Mouse (Mus musculus): ENCODE data around the gene Kcnj9. TPM values are rescaled to one million over a fixed set of nuclear protein-coding genes. Genes with fewer than 3 reads are reported as not detected.
A peak's percentile ranks its signal among the peaks of the same experiment; 100 is the strongest.

The Kcnj9 gene
- polyA plus RNA-seq, 1 experiment from 2014 or later: not detected

DNA sequence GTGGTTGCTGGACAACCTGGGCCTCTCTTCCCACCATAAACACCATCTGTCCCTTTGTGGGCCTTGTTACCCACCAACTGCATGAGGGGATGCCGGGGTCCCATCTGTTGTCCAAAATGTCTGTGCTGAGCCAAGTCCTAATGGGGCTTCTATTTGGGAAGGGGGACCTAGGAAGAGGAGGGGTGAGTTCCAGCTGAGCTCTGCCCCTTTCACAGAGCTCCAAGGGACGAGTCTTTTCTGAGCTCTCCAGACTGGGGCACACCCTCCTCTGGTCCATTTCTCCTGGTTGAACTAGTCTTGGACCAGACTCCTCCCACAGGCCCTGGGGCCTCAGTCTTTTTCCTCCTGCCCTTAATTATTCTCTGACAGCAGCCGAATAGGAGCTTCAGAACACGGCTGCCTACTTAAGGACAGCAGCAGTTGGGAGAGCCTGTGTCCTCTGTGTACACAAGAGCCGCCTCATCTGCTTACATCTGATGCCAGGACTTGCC lies 9.2 kb downstream of the Kcnj9 start:
- Histone ChIP-seq H3K27ac (no peak overlapping the region), H3K4me2 (no peak overlapping the region), H3K9ac (no peak overlapping the region), H3K36me3 (peaks cover 40% of the 10 kb centered on the region), H3K4me3 (replicated peaks) (no peak overlapping the region), H3K27me3 (peaks cover 2% of the 10 kb centered on the region; the same call in 1 of the 2 replicates), H3K4me1 (peaks cover 21% of the 10 kb centered on the region), H3K9me3 (replicated peaks) (no peaks in the 10 kb centered on the region)
- WGBS: 11% methylated on average over 5 of the region's 5 CpGs
- no peak for ATAC-seq (replicated peaks; ENCODE audit: low FRiP score)

DNA sequence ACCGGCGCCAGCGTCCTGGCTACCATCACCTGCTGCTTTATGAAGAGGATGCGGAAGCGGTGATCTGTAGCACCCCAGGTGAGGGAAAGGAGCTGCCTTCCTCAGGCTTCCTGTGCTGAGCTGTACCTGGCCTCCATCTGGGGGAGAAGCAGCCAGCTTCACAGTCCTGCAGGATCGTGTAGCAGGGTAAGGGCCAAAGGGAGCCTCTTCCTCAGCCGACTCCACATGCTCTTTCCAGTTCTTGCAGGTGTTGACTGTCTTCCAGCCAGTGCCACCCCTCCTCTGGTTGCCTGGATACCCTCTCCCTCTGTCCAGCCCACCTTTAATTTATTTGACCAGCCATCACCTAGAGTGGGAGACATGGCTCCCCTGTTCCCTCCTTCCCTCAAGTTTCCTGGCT lies 9.8 kb downstream of the Kcnj9 start:
- no peak overlapping the region for H3K9ac ChIP-seq
- WGBS: 66% methylated on average over 7 of the region's 7 CpGs

DNA sequence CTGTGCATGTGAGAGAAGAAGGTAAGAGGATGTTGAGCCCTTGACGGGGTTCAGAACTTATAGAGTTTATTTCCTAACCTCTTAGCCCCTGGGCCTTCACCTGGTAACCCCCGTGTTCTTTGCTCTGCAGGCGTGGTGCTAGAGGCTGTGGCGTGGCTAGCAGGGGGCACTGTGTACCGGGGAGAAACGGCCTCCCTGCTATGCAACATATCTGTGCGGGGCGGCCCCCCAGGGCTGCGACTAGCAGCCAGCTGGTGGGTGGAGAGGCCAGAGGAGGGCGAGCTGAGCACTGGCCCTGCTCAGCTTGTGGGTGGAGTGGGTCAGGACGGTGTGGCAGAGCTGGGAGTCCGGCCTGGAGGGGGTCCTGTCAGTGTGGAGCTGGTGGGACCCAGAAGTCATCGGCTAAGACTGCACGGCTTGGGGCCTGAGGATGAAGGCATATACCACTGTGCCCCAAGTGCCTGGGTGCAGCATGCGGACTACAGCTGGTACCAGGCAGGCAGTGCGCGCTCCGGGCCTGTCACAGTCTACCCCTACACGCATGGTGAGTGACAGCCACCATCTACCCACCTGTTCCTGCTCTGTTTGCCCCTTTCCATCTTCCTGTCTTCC lies 10.6 kb downstream of the Kcnj9 start:
- ATAC-seq (replicated peaks; ENCODE audit: low FRiP score): no peak

More for the DNA sequence above, 9.8 kb downstream of the Kcnj9 start:
- ATAC-seq (replicated peaks; ENCODE audit: low FRiP score): no peak
- H3K27me3 ChIP-seq: no peaks in the 10 kb centered on the region
- H3K4me3 ChIP-seq (replicated peaks): no peak overlapping the region
- no peak overlapping the region for H3K27ac ChIP-seq
- peaks cover 40% of the 10 kb centered on the region for H3K36me3 ChIP-seq
- H3K9me3 ChIP-seq (replicated peaks): no peaks in the 10 kb centered on the region
- H3K4me1 ChIP-seq: peaks cover 21% of the 10 kb centered on the region
- no peak overlapping the region for H3K4me2 ChIP-seq

DNA sequence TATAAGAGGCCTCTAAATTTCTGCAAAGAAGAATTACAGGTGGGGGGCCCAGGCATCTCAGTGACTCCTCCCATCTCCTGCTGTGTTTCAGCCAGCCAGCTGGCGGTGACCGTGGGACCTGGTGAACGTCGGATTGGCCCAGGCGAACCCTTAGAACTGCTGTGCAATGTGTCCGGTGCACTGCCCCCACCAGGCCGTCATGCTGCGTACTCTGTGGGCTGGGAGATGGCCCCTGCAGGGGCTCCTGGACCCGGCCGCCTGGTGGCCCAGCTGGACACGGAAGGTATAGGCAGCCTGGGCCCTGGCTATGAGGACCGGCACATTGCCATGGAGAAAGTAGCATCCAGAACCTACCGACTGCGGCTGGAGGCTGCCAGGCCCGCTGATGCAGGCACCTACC lies 11.2 kb downstream of the Kcnj9 start:
- Histone ChIP-seq H3K4me2 (no peak overlapping the region), H3K4me1 (peaks cover 32% of the 10 kb centered on the region), H3K27me3 (no peaks in the 10 kb centered on the region), H3K9me3 (replicated peaks) (no peaks in the 10 kb centered on the region), H3K36me3 (peaks cover 40% of the 10 kb centered on the region), H3K4me3 (replicated peaks) (no peak overlapping the region), H3K27ac (no peak overlapping the region), H3K9ac (no peak overlapping the region)
- no peak for ATAC-seq (replicated peaks; ENCODE audit: low FRiP score)
- 76% methylated on average over 15 of the region's 15 CpGs for WGBS

More for the DNA sequence above, 10.6 kb downstream of the Kcnj9 start:
- Histone ChIP-seq H3K27me3 (no peaks in the 10 kb centered on the region), H3K9ac (no peak overlapping the region), H3K4me3 (replicated peaks) (no peak overlapping the region), H3K4me2 (no peak overlapping the region), H3K4me1 (peaks cover 26% of the 10 kb centered on the region), H3K9me3 (replicated peaks) (no peaks in the 10 kb centered on the region), H3K36me3 (peaks cover 40% of the 10 kb centered on the region), H3K27ac (no peak overlapping the region)
- WGBS: 85% methylated on average over 19 of the region's 19 CpGs

DNA sequence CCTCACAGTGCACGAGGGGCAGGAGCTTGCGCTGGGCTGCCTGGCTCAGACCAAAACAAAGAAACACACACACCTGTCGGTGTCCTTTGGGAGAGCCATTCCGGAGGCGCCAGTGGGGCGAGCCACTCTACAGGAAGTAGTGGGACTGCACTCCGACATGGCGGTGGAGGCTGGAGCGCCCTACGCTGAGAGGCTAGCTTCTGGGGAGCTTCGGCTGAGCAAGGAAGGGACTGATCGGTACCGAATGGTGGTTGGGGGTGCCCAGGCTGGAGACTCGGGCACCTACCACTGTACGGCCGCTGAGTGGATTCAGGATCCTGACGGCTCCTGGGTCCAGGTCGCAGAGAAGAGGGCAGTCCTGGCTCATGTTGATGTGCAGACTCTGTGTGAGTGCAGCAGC lies 11.7 kb downstream of the Kcnj9 start:
- no peak overlapping the region for H3K4me3 ChIP-seq (replicated peaks)
- no peaks in the 10 kb centered on the region for H3K27me3 ChIP-seq
- ATAC-seq (replicated peaks; ENCODE audit: low FRiP score): no peak
- peaks cover 36% of the 10 kb centered on the region for H3K4me1 ChIP-seq
- H3K4me2 ChIP-seq: no peak overlapping the region
- WGBS: 64% methylated on average over 18 of the region's 18 CpGs
- no peak overlapping the region for H3K9ac ChIP-seq
- no peaks in the 10 kb centered on the region for H3K9me3 ChIP-seq (replicated peaks)
- H3K27ac ChIP-seq: no peak overlapping the region
- peaks cover 40% of the 10 kb centered on the region for H3K36me3 ChIP-seq

DNA sequence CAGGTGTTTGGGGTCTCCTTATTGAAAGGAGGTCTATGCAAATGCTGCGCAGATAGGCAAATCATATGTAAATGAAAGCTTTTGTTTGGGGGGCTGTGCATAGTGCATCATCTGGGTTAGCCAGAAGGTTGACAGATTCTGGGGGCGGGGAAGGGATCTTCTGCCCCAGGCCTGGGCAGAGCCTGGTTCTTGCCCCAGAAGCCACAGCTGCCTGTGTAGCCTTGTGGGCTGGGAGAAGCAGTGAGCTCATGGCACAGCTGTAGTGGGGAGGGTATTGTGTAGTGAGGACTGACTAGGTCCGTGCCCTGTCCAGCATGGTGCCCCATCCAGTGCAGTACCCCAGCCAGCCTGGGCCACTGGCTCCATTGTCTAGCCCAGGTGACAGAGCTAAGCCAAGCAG lies 14.2 kb downstream of the Kcnj9 start:
- Histone ChIP-seq H3K4me3 (replicated peaks) (no peak overlapping the region), H3K27ac (no peak overlapping the region), H3K27me3 (no peaks in the 10 kb centered on the region), H3K36me3 (peaks cover 24% of the 10 kb centered on the region), H3K4me2 (no peak overlapping the region), H3K9ac (no peak overlapping the region), H3K9me3 (replicated peaks) (no peaks in the 10 kb centered on the region), H3K4me1 (peaks cover 51% of the 10 kb centered on the region)
- 74% methylated on average over 3 of the region's 3 CpGs for WGBS
- no peak for ATAC-seq (replicated peaks; ENCODE audit: low FRiP score)

DNA sequence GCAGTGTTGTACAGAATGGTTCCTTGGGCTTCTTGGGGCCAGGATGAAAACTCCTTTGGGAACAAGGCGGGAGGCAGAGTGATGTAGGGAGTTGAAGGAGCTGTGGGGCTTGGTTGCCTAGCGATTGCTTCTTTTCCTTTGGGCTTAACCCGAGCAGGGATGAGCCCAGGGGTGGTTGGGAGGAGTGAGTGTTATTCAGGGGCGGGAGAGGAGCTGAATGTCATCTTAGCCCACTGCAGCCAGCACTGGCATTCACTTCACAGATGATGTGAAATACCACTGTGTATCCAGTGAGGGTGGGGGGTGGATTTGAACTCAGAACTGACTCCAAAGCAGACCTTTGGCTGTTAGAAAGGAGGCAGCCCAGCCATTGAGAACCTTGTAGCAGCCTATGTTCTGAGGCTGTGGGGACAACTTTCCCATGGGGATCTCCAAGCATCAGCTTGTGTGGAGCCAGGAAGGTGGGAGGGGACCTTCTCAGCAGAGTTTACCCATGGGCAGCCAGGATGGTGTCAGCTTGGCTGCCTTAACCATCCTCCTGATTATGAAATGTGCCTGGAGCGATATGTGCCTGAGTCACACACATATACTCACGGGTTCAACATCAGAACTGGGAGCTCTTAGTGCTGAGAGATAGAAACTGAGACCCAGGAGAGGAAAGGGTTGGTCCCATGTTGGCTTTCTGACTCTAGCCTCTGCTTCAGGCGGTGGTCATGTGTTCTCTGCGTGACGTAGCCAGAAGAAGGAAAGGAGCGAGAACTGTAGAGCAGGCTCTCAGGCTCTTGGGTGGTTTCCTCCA lies 15.3 kb downstream of the Kcnj9 start:
- WGBS: 75% methylated on average over 10 of the region's 10 CpGs

DNA sequence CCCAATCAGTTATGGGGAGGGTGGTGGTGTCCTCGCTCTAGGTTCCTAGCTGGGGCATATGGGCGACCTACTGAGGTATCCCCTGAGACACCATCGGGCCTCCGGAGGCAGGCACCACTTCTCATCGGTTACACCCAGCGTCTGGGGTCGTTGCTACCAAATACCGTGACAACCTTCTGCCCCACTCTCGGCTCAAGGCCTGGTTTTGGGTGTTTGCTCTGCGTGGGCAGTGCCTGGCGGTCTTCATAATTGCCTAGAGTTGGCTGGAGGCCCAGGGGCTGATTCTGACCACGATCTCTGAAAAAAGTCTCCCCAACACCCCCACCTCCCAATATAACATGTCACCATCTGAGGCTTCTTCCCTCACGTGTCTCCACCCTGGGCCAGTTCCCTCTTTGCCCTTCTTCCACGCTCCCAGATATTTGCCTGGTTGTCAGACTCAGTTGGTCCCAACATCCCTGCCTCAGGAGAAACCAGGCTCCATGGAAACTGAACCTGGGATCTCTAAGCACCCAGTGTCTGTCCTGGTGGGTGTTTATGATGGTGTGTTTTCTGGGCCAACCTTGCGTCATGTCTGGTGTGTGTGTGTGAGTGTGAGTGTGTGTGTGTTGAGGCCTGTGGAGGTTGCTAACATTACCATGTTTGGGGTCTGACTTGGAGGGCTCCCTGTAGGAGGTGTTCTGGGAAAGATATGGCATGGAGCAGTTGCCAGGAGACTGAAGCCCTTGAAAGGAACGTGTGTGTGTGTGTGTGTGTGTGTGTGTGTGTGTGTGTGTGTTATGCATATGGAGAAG lies 16.2 kb downstream of the Kcnj9 start:
- H3K27me3 ChIP-seq: no peaks in the 10 kb centered on the region

More for the DNA sequence above, 15.3 kb downstream of the Kcnj9 start:
- Histone ChIP-seq H3K27me3 (no peaks in the 10 kb centered on the region), H3K4me3 (replicated peaks) (peak overlapping the region; percentile 68), H3K9ac (no peak overlapping the region), H3K9me3 (replicated peaks) (no peaks in the 10 kb centered on the region), H3K36me3 (peaks cover 16% of the 10 kb centered on the region), H3K27ac (no peak overlapping the region), H3K4me1 (peaks cover 51% of the 10 kb centered on the region), H3K4me2 (peak overlapping the region; percentile 96)
- ATAC-seq (replicated peaks; ENCODE audit: low FRiP score): no peak

DNA sequence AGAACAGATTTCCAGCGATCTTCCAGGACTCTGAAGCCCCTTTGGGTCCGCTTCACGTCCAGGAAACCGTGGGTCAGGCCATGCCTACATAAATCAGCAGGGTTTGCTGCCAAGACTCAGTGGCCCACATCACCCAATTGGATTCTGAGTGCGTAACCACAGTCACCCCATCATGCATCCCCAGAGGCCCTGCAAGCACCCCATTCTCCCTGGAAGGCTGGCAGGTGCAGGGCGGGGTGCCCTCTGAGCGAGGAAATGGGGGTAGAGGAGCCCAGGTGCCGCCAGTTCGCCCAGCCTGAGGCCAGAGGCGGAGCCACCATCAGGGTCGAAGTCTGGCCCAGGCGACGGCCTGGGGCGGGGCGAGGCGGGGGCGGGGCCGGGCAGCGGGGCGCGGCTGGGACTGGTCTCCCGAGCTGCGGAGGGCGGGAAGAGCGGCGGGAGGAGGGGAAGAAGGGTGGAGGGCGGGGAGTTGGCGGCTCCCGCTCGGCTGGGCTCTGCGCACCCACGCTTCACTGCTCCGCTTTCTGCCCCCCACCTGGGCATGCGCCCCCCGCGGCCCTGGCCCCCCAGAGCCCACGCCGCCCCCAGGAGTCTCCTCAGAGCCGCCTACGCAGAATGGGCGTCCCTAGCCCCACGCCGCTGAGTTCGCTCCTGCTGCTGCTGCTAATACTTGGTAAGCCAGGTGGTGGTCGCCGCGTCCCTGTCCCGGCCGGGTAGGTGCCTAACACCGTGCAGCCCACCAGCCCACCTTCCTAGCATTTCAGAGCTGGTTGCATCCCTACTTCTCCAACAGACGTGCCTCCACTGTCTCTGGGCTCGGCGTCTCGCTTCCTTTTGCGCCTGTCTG lies 17.0 kb downstream of the Kcnj9 start:
- Histone ChIP-seq H3K9ac (peak overlapping the region; percentile 68), H3K27ac (peak overlapping the region; percentile 93), H3K4me3 (replicated peaks) (peak overlapping the region; percentile 68), H3K4me2 (peak overlapping the region; percentile 96), H3K4me1 (peaks cover 48% of the 10 kb centered on the region), H3K36me3 (0 out of 2 replicates have a peak, but pooled peaks cover 3% of the 10 kb centered on the region), H3K9me3 (replicated peaks) (no peaks in the 10 kb centered on the region), H3K27me3 (no peaks in the 10 kb centered on the region)
- under 1% methylated on average over 37 of the region's 55 CpGs for WGBS
- ATAC-seq (replicated peaks; ENCODE audit: low FRiP score): peak; percentile 86

More for the DNA sequence above, 16.2 kb downstream of the Kcnj9 start:
- 12% methylated on average over 16 of the region's 16 CpGs for WGBS
- Histone ChIP-seq H3K36me3 (peaks cover 8% of the 10 kb centered on the region), H3K4me2 (peak overlapping the region; percentile 96), H3K4me3 (replicated peaks) (peak overlapping the region; percentile 68), H3K4me1 (peaks cover 53% of the 10 kb centered on the region), H3K9ac (peak overlapping the region; percentile 68), H3K27ac (peak overlapping the region; percentile 93), H3K9me3 (replicated peaks) (no peaks in the 10 kb centered on the region)
- ATAC-seq (replicated peaks; ENCODE audit: low FRiP score): peak; percentile 29

DNA sequence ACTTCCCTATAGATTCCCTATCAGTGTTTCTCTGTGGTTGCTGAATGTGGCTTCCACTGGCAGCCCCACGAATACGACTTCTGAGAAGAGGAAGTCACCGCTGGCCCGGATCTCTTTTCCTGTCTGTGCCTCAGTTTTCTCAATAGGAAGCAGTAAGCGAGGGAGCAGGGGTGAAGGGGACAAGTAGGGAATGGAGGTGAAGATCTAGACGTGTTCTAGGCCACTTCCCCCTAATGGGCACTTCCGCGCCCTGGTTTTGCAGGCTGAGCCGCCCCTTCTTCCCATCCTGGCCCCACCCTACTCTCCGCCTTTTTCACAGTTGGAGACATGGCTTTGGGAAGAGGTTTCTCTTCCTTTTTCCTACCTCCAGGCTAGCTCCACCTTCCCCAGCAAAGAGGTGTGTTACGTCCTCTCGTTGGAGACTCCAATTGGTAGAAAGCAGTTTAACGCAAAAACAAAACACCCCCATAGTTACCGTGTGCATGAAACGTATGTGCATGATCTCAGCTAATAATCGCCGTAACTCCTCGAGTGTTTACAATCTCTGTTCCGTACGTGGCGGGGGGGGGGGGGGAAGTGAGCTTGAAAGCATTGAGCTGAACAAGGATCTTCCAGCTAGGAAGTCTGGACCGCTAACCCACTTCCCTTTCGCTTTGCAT lies 17.7 kb downstream of the Kcnj9 start:
- Histone ChIP-seq H3K4me2 (peak overlapping the region; percentile 96), H3K27me3 (no peaks in the 10 kb centered on the region), H3K4me1 (peaks cover 52% of the 10 kb centered on the region), H3K9ac (peak overlapping the region; percentile 68), H3K27ac (peak overlapping the region; percentile 93), H3K9me3 (replicated peaks) (no peaks in the 10 kb centered on the region), H3K4me3 (replicated peaks) (peak overlapping the region; percentile 68), H3K36me3 (0 out of 2 replicates have a peak, but pooled peaks cover under 1% of the 10 kb centered on the region)
- peak; percentile 23 for ATAC-seq (replicated peaks; ENCODE audit: low FRiP score)
- 2% methylated on average over 23 of the region's 23 CpGs for WGBS

Measured in kidney, embryonic 15.5 days (tissue).